Mouse (Mus musculus) naive thymus-derived CD4-positive, alpha-beta T cell, adult 5 months (primary cell): ENCODE results near the gene Cpm. TPM values are rescaled to one million over a fixed set of nuclear protein-coding genes. Genes with fewer than 3 reads are reported as not detected.

Source experiments
- polyA plus RNA-seq: library from polyadenylated mRNA; unstranded; fragments of 100-300 nt; shearing (Covaris generic); gene quantifications from one replicate; pipeline ENCODE4 v1.2.1, GENCODE M21; 2017

Gene Cpm
- polyA plus RNA-seq, result 92.1 TPM

GRCm38 (mm10) chr10:117629169-117629971, at the start of gene Cpm:
Gene Cpm (plus strand): TSS chr10:117629500.

GRCm38 (mm10) chr10:117710604-117711141, 81.4 kb downstream of the Cpm start, which contains the start of gene Mdm2:
Gene Mdm2 (minus strand): TSS chr10:117710758.

Other genes with a start within 250 kb of the Cpm start
- 151 TPM for gene Cpsf6, start 249.5 kb upstream of the Cpm start, polyA plus RNA-seq
- gene Mdm2, start 81.3 kb downstream of the Cpm start, polyA plus RNA-seq, result 109 TPM
- 5.6 TPM for gene Slc35e3, start 116.9 kb downstream of the Cpm start, polyA plus RNA-seq
- gene Nup107, start 163.2 kb downstream of the Cpm start, polyA plus RNA-seq, result 39.3 TPM
- gene Rap1b, start 216.5 kb downstream of the Cpm start, polyA plus RNA-seq, result 715 TPM